Mouse (Mus musculus) hindbrain, postnatal 0 days (tissue): Measurements from ENCODE around the gene Gnaq. TPM values are rescaled to one million over a fixed set of nuclear protein-coding genes. Genes with fewer than 3 reads are reported as not detected.

Experiments
- ATAC-seq: fragments of 200-750 bp; cut with Nextera tagmentation; 2 replicates; pipeline ENCODE4 v1.8.0; 2017; ENCODE audit warnings: mild to moderate bottlenecking, moderate TSS enrichment, moderate library complexity
- DNase-seq: peaks from one replicate; pipeline ENCODE4 v3.0.0-alpha.2; 2015; ENCODE audit warnings: low spot score
- H3K27ac ChIP-seq: fragments of 300-500 bp; sonication (generic); 2 replicates; pipeline ENCODE4 v1.5.1; 2014; ENCODE audit warnings: mild to moderate bottlenecking
- H3K27me3 ChIP-seq: fragments of 300-500 bp; sonication (generic); 2 replicates; pipeline ENCODE4 v1.6.1; 2014; ENCODE audit warnings: low read length, mixed read lengths; ENCODE audit not compliant: insufficient read depth
- H3K36me3 ChIP-seq: fragments of 300-500 bp; sonication (generic); 2 replicates; pipeline ENCODE4 v1.6.1; 2014; ENCODE audit warnings: low read length, mixed read lengths; ENCODE audit not compliant: insufficient read depth
- H3K4me1 ChIP-seq: fragments of 300-500 bp; sonication (generic); 2 replicates; pipeline ENCODE4 v1.6.1; 2014; ENCODE audit warnings: antibody characterized with exemption, low read length, mixed read lengths; ENCODE audit not compliant: insufficient read depth
- H3K4me2 ChIP-seq: fragments of 300-500 bp; sonication (generic); 2 replicates; pipeline ENCODE4 v1.6.1; 2014; ENCODE audit warnings: low read depth, mild to moderate bottlenecking, low read length, moderate library complexity, mixed read lengths
- H3K4me3 ChIP-seq: fragments of 300-500 bp; sonication (generic); 2 replicates; pipeline ENCODE4 v1.5.1; 2014; ENCODE audit warnings: low read length
- H3K9ac ChIP-seq: fragments of 300-500 bp; sonication (generic); replicated peaks from 2 replicates; pipeline ENCODE4 v1.6.1; 2014; ENCODE audit warnings: mild to moderate bottlenecking, low read length, moderate library complexity, mixed read lengths
- H3K9me3 ChIP-seq: fragments of 300-500 bp; sonication (generic); 2 replicates; pipeline ENCODE4 v1.6.1; 2016; ENCODE audit warnings: low read length, mixed read lengths
- CTCF ChIP-seq: IDR thresholded peaks from 2 replicates; pipeline ENCODE4 v1.5.1; 2016; ENCODE audit warnings: antibody characterized with exemption, control low read depth, low read depth
- WGBS: fragments of 180-500 bp; shearing (Covaris S2); extraction: QIAGEN DNeasy Blood & Tissue Kit; methylation state at CpG from one replicate; pipeline ENCODE4 v1.1.7; 2014; 5-methylcytosine and 5-hydroxymethylcytosine counted together
- polyA plus RNA-seq: library from polyadenylated mRNA; unstranded; fragments of >200 nt; fragmentation: Nextera tagmentation; extraction: Ambion mirVana; gene quantifications from 2 replicates; pipeline ENCODE4 v1.2.1, GENCODE M21; 2015
- total RNA-seq: library from RNA; depleted of rRNA; stranded (reverse); fragments of >200 nt; gene quantifications from 2 replicates; pipeline ENCODE4 v1.2.3, GENCODE M21; 2014

The Gnaq gene
- total and polyA plus RNA-seq, 2 experiments from 2014 or later, result 85.7 to 101 TPM

DNA sequence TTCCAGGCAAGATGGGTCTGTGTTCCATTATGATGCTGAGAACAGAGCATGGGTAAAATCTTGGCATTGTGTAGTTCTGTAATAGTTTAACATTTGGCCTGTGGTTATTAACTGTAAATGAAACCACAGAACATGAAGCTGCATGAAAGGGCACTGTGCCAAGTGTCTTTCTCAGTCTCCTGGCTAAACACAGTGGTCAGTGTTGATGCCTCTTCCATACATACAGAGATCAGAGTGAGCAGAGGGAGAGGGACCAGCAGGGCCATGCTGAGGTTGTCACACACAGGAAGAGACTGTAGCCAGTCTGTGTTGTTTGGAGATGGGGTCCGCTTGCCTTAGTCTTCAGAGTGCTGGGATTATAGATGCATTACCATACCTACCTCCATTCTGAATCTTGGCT, 138.4 kb downstream of the Gnaq start:
- no peaks in the 10 kb centered on the region for H3K9me3 ChIP-seq
- DNase-seq, result no peak
- ATAC-seq, result 0 out of 2 replicates have a peak, but pooled peaks have one; percentile 59

GRCm38 (mm10) chr19:16273021-16273420, 140.4 kb downstream of the Gnaq start:
- no peak for TF ChIP-seq CTCF
- H3K4me3 ChIP-seq, result no peak overlapping the region
- WGBS, result 88% methylated on average over 4 of the region's 4 CpGs

More for the DNA sequence above, 138.4 kb downstream of the Gnaq start:
- no peaks in the 10 kb centered on the region for H3K27me3 ChIP-seq
- WGBS, result 65% methylated on average over 1 of the region's 1 CpGs
- no peak overlapping the region for H3K9ac ChIP-seq
- H3K27ac ChIP-seq, result 0 out of 2 replicates have a peak overlapping the region, but pooled peaks have one; percentile 20
- no peak overlapping the region for H3K4me2 ChIP-seq
- H3K4me3 ChIP-seq, result no peak overlapping the region
- no peak for TF ChIP-seq CTCF
- H3K4me1 ChIP-seq, result no peaks in the 10 kb centered on the region
- H3K36me3 ChIP-seq, result no peaks in the 10 kb centered on the region

DNA sequence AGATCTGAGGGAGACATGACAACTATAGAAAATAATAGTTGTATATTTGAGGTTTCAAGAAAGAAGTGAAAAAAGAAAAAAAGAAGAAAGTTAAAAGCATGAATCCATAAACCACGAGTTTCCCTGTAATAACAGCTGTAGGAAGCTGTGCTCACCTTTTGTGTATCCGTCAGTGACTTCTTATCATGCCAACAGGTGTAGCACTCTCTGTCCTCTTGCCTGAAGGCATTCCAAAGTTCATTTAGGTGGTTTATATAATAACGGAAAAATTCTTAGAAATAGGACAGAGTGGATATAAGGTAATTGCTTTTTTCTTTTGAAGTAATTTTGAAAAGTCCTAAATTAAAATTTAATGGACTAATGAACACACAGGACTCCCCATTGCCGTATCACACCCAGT, 147.6 kb downstream of the Gnaq start:
- DNase-seq (no peak), ATAC-seq (no peak)
- Histone ChIP-seq H3K27ac (no peak overlapping the region), H3K9ac (no peak overlapping the region), H3K4me3 (no peak overlapping the region), H3K4me1 (0 out of 2 replicates have a peak, but pooled peaks cover 5% of the 10 kb centered on the region), H3K36me3 (no peaks in the 10 kb centered on the region), H3K27me3 (no peaks in the 10 kb centered on the region), H3K4me2 (no peak overlapping the region), H3K9me3 (no peaks in the 10 kb centered on the region)
- no peak for TF ChIP-seq CTCF
- 81% methylated on average over 4 of the region's 4 CpGs for WGBS

More at GRCm38 (mm10) chr19:16273021-16273420, 140.4 kb downstream of the Gnaq start:
- no peak overlapping the region for H3K9ac ChIP-seq
- no peak overlapping the region for H3K27ac ChIP-seq
- DNase-seq, result no peak
- H3K4me2 ChIP-seq, result no peak overlapping the region
- no peaks in the 10 kb centered on the region for H3K36me3 ChIP-seq
- H3K4me1 ChIP-seq, result no peaks in the 10 kb centered on the region
- ATAC-seq, result no peak
- no peaks in the 10 kb centered on the region for H3K27me3 ChIP-seq
- no peaks in the 10 kb centered on the region for H3K9me3 ChIP-seq

DNA sequence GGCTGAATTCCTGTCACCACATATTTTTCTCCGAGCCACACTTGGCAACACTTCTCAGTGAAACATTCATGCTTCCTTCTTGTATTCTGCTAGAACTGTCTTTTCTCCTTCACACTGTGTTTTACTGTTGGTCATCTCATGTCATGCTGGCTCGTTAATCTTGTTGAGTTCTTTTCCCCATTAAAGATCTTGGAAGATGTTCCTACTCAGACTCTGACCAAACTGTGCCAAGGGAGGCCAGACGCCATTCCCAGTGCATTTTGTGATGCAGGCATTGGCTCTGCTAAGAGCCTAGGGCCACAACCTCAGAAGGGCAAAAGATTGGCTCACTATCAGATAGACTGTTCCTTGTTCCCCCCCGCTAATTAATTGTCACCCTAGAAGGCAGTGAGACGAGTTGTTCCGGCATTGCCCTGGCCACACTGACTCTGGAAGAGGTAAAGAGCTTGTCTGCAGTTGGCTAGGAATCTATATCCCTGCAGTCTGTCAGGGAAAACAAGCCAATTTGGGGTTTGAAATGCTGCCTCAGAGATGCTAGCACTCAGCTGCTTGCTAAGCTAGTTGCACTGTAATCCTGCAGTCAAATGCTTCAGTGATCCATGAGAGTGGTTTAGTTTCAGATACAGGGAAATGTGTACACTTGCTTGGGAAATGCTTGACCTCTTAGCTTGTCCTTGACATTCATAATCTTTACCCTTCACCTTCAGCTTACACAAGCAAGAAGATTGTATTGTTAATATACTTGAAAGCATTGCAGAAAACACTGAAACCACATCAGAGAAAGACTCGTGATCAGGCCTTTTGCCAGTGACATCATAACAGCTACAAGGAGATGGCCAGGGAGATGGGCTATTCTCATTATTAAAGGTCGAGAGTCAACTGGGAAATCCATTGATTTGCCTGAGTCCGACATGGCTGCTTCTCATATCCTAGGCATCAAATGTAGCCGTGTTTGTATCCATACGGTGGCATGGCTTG, 152.7 kb downstream of the Gnaq start:
- H3K4me2 ChIP-seq, result no peak overlapping the region
- H3K4me1 ChIP-seq, result peaks cover 14% of the 10 kb centered on the region
- H3K27ac ChIP-seq, result peak overlapping the region; percentile 37; the same call in 1 of the 2 replicates
- no peaks in the 10 kb centered on the region for H3K27me3 ChIP-seq
- no peak overlapping the region for H3K9ac ChIP-seq
- no peaks in the 10 kb centered on the region for H3K36me3 ChIP-seq
- H3K9me3 ChIP-seq, result no peaks in the 10 kb centered on the region
- TF ChIP-seq CTCF, result no peak
- 59% methylated on average over 11 of the region's 11 CpGs for WGBS
- ATAC-seq, result peak; percentile 42
- DNase-seq, result peak; percentile 57
- no peak overlapping the region for H3K4me3 ChIP-seq

DNA sequence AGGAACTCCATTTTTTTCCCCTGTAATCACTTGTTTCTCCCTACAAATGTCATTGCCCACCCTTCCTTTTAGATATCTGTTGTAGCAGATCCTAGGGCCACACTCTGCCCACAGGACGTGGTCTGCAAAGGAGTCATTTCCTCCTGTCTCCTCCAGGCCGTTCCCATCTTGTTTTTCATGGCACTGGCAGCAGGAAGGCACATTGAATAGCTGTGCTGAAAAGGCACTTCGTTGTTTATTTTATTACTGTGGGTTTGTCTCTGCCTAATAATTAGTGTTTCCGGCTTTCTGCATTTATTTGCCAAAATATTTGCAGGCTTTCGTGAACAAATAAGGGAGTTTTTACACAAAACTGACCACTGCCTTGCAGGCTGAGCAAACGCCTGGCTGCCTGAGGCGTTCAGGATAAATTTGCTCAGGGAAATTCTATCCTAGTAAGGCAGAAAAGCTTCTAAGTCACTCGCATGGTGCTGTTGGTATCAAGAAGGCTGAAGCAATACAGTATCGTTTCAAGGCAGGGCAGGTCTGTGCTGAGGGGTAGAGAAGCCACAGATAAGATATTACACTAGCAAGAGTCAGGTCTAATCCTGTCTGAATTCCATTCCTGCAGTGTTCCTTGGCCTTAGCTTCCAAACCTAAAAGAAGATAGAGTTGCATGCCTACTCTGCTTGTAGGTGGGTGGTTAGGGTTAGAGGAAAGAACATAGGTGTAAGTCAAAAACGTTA, 154.0 kb downstream of the Gnaq start:
- Histone ChIP-seq H3K36me3 (no peaks in the 10 kb centered on the region), H3K27me3 (no peaks in the 10 kb centered on the region), H3K4me2 (no peak overlapping the region), H3K4me3 (no peak overlapping the region), H3K27ac (no peak overlapping the region), H3K9me3 (no peaks in the 10 kb centered on the region), H3K4me1 (peaks cover 14% of the 10 kb centered on the region), H3K9ac (no peak overlapping the region)
- no peak for TF ChIP-seq CTCF
- ATAC-seq (no peak), DNase-seq (no peak)
- WGBS, result 52% methylated on average over 10 of the region's 10 CpGs

DNA sequence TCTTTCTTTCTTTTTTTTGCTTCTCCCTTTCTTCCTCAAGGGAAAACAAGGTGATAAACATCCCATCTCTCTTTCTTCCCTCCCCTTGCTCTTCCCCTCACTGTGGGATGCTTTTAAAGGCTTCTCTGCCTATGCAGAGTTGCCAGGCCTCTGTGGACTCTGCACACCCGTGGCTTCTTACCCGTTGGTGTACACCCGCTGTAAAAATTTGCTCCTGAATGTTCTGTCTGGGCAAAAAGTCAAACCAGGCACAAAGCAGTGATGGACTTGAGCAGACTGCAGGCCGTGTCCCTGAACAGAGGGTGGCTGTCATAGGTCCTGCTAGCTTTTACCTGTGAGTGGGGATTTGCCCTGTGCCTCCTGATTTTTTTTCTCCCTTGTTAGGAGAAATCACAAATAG, 154.7 kb downstream of the Gnaq start:
- H3K9me3 ChIP-seq, result no peaks in the 10 kb centered on the region
- no peaks in the 10 kb centered on the region for H3K36me3 ChIP-seq
- ATAC-seq, result no peak
- no peak for TF ChIP-seq CTCF
- H3K4me2 ChIP-seq, result no peak overlapping the region
- H3K27me3 ChIP-seq, result no peaks in the 10 kb centered on the region
- 42% methylated on average over 4 of the region's 4 CpGs for WGBS
- H3K27ac ChIP-seq, result no peak overlapping the region
- H3K9ac ChIP-seq, result no peak overlapping the region
- H3K4me3 ChIP-seq, result no peak overlapping the region
- peaks cover 18% of the 10 kb centered on the region for H3K4me1 ChIP-seq
- DNase-seq, result peak; percentile 9
